Mouse (Mus musculus) right cerebral cortex, postnatal 36 days (tissue): ENCODE results near the gene Dll4.

ENCODE experiments used
- DNase-seq, 2 experiments: peaks; one replicate each; pipeline ENCODE4 v3.0.0; 2022; ENCODE audit warnings: low spot score in 2 of 2, mixed read lengths in 1 of 2

Dll4 gene

DNA sequence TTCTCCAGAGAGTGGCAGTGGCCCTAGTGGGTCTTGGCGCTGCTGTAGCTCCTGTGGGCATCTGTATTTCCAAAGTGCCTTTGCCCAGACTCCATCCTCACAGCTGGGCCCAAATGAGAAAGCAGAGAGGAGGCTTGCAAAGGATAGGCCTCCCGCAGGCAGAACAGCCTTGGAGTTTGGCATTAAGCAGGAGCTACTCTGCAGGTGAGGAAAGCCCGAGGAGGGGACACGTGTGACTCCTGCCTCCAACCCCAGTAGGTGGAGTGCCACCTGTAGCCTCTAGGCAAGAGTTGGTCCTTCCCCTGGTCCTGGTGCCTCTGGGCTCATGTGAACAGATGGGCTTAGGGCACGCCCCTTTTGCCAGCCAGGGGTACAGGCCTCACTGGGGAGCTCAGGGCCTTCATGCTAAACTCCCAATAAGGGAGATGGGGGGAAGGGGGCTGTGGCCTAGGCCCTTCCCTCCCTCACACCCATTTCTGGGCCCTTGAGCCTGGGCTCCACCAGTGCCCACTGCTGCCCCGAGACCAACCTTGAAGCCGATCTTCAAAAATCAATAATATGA, 9.5 kb downstream of the Dll4 start:
- no peak for DNase-seq

DNA sequence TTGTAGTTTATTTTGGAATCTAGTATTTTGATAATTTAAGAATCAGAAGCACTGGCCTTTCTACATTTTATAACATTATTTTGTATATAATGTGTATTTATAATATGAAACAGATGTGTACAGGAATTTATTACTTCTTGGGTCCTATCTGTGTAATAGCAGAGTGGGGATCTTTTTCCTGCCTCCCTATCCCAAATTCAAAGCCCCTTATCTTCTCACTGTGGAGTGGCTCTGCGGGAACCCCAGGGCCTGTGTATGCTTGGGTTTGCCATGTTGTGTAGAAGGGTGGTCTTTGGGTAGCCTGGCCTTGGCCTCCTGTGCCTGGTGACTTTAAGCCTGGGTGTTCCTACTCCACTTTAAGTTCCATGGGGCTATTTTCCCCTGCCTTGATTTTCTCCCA, 10.0 kb downstream of the Dll4 start:
- no peak for DNase-seq

DNA sequence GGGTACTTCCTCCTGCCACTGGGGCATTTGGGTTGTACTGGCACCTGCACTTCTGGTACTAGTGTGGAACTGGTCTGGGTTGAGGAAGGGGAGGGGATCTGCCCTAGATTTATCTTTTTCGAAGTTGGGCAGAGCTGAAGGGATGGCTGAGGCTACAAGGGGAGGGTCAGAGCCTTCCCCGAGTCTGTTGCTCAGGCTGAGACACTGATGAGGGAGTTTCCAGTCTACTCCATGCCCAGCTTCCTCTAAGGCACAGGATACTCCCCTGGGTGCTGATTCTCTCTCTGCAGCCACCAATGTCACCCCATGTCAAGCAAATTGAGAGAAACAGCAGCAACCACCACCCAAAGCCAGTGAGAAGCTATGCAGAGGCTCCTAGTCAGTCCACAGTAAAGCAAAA, 10.4 kb downstream of the Dll4 start:
- DNase-seq = no peak

DNA sequence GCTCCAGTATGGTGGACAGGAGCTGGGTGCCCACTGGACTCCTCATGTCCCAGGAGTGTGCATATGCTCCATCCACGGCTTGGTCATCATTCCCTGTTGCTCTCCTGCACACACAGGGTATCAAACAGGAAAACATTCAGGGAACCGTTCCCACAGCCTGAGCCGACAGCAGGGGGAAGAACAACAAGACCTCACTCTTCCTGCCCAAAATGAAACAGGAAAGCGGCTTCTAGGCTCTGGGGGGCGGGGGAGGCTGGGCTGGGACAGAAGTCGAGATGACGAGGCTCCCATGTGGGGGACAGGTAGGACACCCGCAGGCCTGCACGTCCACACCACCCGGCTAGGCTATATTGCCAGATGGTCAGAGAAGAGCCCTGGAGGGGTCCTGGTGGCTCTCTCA, 10.9 kb downstream of the Dll4 start:
- no peak for DNase-seq

DNA sequence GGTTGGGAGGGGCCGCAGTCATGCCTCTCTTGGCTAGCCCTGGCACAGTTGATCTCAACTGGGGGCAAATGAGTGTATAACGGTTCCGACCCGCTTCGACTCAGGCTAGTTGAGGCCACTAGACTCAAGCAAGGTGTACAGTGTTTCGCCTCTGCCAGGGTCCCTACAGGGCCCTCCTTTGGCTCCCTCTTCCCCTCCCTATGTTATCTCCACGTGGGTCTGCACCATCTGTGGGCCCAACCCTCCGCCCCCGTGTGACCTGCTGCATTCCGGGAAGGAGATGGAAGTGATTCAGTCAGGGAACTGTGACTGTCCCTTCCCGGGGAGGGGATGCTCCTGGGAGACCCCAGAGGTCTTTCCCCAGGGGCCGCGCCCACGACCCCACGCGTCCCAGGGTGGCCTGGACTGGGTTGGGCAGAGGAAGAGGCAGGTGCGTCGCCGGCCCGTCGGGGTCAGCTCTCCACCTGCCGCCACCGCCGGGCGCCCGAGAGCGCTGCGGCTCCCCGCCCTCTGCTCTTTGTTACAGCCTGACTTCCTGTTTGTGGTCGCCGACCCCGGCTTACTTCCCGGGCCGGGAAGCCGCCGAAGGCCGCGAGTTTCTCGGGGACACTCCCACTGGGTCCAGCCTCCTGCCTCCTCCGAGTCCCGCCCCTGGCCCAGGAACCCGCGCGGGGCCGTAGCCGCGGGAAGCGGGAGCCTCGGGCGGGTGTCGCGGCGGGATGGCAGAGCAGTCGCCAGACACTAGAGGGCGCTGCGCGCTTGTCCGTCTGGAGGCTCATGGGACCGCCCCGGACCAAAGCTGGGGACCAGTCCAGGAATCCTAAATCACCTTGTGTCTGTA, 12.1 kb downstream of the Dll4 start:
- peak; percentile 32 to 57 for DNase-seq

DNA sequence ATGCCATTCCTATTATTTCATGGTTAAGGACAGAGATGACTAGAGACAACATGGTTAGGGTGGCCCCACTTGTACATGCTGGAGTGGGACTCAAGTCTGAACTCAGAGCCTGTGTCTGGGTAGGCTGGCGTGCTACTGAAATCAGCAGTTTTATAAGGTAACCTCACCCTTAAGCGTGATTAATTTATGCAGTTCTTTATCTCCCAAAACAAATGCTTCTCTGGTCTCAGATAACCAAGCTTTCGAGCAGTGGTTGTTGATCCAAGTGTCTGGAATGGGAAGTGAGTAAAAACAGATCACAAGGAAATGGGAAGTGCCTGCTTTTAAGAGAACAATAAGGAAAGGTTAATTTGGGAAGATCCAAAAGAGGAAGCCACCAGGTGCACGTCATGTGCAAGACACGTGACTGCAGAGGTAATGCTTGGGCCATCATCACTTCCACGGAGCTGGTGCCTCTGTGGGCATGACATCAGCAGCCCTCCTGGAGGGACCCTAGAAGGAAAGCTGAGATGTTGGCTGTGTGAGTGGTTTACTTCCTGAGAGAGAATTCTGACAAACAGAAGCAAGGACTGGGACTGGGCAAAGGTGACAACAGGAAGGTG, 19.1 kb downstream of the Dll4 start:
- no peak for DNase-seq

DNA sequence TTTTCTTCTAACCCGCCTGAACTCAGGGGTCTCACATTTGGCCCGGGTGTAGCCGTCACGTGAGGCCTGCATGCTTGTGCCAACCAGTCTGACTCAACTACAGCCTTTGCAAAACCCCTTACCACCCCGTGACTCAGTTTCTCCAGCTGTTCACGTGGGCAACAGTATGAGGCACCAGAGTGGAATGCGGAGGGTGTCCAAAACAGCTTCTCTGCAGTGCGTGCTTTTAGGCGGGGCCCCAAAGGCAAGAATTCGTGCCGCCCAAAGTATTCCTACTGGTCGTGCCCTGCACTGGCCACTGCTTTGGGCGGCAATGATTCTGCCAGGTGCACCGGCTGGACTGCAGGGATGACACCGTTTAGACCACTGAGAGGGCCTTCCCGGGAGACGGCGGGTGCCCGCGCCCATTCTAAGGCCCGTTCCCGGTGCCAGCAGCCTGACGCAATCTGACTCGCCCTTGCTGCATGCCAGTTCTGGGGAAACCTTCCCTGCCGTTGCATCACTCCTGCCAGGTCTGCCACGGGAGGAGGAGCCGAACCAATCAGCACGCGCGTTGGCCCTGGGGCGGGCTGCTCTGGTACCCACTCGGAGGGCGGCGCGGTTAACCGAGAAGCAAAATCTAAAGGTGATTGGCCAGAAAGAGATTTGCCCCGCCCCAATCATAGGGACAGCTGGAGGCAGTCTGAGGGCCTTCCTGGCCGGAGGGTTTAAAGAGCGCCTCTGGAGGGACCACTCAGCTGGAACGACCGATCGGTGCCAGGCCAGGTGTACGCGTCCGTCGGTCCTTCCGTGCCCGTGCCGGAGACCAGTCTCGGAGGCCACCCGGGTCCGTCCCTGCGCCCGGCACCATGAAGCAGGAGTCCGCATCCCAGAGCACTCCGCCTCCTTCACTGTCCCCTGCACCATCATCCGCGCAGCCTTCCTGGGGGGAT, 25.2 kb downstream of the Dll4 start, which contains the start of gene Chac1:
Chac1 (plus strand) TSS at position 675 of the 932 bp plus-strand sequence.
- peak; percentile 94 to 97 for DNase-seq

DNA sequence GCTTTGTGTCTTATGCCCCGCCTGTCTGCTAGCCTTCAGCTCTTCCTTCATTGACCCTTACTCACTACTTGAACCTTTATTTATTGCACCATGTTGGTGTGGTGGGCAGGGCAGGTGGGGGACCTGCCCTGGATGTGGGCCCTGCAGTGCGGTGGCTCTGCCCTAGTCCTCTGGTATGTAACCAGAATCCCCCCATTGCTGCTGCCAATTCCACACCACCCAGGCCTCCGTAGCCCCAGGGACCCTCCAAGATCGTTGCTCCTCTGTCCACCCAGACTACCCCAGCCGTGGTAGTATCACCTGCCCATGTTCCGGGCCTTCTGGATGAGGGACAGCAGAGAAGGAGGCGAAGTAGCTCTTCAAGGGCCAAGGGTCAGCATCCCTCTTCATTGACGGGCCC, 28.1 kb downstream of the Dll4 start:
- no peak for DNase-seq

DNA sequence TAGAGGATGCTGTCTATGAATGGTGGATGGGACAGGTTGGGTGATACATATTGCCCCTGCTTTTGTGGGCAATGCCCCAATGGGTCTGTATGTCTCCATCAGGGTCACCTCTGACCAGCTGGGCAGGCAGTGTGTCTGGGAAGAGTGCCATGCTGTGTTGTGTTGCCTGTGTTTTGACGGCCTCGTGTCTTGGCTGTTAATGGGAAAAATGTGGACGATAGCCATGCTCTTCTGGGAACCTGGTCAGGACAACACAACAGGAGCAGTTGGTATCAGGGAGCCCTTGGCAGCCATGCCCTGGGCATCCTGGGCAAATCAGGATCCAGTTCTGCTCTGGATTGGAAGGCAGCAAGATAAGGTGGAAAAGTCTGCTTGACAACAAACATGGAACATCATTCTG, 29.5 kb downstream of the Dll4 start:
- DNase-seq = no peak

DNA sequence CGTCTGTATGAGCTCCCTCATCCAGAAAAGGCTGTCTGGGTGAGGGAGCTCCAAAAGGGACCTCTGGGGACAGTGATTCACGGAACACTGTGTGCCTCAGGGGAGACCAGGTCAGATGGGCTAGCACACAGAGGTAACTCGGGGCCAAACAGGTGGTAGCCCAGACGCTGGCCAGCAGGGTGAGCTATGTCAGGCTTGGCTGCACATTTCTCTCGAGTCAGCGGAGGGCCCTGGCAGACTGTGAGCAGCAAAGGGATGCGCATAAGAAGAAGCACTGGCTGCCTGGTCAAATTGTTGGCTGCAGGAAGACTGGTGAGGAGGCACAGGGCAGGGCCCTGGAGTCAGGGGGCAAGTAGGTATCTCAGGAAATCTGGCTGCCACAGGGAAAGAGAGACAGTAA, 30.1 kb downstream of the Dll4 start:
- no peak for DNase-seq

DNA sequence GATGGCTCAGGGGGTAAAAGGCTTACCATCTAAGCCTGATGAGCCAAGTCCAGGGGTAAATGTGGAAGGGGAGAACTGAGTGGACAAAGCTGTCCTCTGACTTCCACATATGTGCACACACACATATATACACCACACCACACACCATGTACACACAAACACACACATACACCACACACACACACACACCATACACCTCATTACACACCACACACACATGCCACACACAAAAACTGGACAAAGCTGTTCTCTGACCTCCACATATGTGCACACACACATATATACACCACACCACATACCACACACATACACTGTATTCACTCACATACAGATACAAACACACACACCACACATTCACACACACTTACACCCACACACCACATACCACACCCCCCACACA, 30.7 kb downstream of the Dll4 start:
- no peak for DNase-seq

DNA sequence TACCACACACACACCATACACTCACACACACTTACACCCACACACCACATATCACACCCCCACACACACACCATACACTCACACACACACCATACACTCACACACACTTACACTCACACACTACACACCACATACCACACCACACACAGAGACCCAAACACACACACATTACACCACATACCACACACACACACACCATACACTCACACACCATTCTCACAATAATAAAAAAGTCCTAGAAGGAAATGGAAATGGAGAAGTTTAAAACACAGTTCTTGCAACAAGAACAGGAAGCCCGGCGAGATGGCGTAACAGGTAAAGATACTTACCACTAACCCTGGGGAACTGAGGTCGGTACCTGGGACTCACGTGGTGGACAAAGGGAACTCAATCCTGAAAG, 31.2 kb downstream of the Dll4 start:
- no peak for DNase-seq

DNA sequence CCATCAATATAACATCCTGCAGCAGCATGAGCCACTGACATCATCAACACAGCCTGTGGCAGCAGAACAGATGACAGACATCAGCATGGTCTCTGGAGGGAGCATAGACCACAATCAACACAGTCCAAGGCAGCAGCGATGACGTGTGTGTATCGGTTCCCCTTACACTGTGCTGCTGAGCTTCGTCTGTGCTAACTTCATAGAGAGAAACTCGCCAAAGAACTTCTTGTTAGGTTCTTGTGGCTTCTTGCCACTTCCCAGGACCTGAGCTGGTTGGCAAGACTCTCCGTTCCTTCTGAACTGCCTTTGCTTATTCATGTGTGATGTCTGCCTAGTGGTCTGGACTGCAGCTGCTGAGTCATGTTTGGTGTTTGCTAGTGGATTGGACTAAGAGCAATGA, 32.7 kb downstream of the Dll4 start:
- DNase-seq = no peak

DNA sequence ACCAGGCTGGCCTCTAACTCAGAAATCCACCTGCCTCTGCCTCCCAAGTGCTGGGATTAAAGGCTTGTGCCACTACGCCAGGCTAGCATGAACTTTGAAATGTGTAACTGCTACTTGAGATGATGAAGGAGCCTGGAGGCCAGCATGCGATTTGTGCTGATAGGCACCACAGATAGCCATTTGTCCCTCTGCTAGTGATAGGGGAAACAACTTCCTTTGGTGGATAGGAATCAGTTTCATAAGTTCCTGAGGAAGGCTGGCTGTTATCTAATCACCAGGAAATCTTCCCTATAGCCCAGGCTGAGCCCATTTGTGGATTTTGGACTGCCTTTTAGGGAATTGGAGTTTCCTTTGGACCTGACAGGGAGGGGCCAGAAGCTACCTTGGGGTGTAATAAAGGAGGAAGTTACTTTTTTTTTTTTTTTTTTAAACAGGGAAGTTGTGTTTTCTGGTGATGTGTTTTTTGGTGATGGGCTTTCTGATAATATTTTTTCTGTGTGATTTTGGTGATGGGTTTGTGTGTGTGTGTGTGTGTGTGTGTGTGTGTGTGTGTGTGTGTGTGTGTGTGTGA, 34.2 kb downstream of the Dll4 start:
- DNase-seq = no peak

DNA sequence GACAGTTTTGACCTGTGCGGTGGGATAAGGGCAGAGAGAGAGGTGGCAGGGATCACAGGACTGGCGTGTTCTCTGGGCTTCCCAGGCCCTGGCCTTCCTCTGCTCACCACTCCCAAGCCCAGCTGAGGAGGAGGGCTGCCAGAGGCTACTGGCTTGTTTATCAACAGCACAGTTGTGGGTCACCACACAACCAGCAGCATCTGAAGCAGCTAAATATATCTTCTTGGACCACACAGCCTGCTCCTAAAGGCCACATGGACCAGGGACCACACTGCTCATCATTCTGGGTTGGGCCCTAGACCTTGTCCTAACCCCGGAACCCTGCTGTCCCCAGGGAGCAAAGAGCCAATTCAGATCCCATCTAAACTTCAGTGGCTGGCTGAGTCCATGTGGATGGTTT, 39.4 kb downstream of the Dll4 start:
- DNase-seq = no peak

DNA sequence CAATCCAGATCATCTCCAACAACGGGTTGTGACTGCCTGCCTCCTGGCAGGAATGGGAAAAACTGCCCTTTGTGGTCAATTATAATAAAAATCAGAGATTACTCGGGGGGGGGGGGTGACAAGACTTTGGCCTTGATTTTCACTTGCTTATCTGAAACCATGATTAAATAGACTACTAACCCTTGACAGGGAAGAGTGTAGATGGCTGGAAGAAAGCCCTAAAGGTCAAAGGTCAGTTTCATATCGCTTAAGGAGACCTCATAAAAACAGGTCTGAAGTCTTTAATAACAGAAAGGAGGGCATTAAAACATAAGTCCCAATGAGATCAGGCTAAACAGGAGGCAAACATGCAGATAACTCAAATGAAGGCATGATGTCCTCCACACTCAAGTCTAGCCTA, 41.8 kb downstream of the Dll4 start:
- DNase-seq = no peak

DNA sequence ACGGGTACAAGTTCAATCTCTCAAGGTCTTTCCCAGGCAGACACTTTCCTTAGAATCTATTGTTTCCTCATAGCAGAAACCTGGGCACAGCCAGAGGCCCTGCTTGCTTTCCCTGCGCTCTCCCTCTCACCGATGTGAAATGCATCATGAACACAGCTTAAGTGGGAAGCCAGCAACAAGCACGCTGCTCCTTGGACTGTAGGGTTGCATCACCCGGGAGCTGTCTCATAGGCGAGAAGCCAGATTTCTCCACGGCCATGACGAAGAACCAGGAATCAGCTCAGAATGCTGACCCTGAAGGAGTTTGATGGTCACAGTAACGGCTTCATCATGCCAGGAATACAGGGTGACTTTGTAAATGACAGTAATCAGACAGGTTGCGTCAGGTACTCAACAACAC, 44.5 kb downstream of the Dll4 start:
- DNase-seq = no peak

DNA sequence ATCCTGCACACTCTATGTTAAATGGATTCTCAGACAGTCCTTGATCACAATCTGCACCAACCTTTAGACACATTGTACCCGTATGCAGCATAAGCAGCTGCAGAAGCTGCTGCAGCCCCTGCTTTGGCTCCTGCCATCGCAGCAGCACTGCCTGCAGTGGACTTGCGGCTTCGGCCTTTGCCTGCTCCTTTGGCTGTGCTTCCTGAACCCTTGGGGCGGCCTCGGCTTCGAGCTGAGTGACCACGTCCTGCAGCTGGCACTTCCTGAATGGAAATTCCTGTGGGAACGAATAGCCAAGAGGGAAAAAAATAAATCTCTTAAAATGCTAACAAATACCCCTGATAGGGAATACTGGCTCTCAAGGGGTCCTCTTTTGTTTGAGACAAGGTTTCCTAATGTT, 51.7 kb downstream of the Dll4 start:
- no peak for DNase-seq

DNA sequence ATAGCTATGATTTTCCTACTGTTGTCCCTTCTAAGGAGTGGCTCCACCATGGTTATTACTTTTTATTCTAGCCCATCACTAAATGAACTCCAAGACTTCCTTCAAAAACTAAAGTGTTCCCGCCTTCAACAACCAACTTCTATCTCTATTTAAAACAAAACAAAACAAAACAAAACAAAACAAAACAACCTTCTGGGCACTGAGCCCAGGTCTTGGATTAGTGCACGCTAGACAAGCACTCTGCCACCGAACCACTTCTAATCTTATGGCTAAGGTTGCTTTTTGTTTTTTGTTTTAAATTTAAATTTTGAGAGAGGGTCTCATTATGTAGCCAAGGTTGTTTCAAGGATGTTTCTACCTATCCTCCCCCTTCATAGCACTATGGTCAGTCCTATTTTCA, 52.2 kb downstream of the Dll4 start:
- no peak for DNase-seq

DNA sequence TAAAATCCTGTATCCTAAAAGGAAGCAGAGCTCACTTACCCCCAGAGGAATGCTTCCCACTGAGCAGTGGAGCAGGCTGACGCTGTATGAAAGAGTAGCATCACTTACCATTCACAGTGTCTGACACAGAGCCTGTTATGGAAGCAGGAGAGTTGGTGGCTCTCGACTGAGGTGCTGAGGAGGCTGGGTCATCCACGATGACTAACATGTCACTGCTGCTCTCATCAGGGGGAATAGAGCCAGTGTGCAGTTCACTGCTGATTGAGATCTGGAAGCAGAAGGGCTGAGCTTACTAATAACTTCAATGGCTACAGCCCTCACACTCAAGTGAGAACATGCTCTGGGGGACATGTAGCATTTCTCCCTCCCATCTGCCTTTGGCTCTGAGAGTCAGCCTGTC, 53.9 kb downstream of the Dll4 start:
- DNase-seq = no peak
